Mouse (Mus musculus) neutrophil, adult 65 days (primary cell): ENCODE results near the gene Bpifa1. TPM values are rescaled to one million over a fixed set of nuclear protein-coding genes. Genes with fewer than 3 reads are reported as not detected.

ENCODE experiments used
- total RNA-seq: library from RNA; stranded (reverse); gene quantifications from 2 replicates; pipeline ENCODE4 v1.2.4, GENCODE M21; 2023

Bpifa1 gene
- not detected in 2 replicates for total RNA-seq

DNA sequence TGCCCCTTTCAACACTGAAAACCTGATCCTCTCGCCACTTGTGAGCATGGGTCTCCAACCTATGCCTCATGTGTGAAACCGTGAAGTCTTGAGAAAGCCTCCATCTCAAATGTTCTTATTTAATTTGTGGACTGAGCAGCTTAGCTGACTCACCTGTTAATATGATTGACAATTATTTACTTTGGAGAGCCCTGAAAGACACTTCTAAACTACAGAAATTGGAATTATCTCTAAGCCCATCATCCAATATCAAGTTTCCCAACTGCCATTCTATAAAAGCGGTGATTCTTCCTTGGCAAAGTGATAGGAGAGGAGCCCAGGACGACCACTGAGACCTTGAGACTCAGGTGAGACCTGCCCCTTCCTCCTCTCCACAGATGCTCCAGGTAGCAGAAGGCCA, at the start of gene Bpifa1:
TSS of gene Bpifa1 (plus strand) at position 301 of the 400 bp plus-strand sequence.

DNA sequence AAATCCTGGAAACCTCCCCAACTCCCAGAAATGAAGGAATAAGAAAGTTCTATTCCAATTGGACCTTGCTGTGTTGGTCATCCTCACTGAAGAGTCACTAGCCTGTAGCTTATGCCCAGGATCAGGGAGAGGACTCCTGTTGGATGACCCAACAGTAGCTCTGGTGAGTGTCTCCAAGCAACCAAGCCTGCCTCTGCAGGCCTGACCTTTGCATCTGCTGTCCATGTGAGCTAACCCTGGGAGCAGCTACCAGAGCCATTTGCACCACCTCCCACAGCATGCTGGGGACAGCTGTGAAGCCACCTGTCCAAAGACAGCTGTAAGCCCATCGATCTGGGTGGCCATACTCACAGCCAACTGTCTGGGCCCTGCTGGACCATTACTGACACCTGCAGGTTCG, 12.6 kb upstream of the Bpifa1 start, which contains the start of gene Bpifa3:
TSS of gene Bpifa3 (plus strand) at position 217 of the 400 bp plus-strand sequence.

GRCm38 (mm10) chr2:154162307-154162706, 19.6 kb downstream of the Bpifa1 start, which contains the start of gene Bpifa5:
Gene Bpifa5 (plus strand): TSS chr2:154162607.

DNA sequence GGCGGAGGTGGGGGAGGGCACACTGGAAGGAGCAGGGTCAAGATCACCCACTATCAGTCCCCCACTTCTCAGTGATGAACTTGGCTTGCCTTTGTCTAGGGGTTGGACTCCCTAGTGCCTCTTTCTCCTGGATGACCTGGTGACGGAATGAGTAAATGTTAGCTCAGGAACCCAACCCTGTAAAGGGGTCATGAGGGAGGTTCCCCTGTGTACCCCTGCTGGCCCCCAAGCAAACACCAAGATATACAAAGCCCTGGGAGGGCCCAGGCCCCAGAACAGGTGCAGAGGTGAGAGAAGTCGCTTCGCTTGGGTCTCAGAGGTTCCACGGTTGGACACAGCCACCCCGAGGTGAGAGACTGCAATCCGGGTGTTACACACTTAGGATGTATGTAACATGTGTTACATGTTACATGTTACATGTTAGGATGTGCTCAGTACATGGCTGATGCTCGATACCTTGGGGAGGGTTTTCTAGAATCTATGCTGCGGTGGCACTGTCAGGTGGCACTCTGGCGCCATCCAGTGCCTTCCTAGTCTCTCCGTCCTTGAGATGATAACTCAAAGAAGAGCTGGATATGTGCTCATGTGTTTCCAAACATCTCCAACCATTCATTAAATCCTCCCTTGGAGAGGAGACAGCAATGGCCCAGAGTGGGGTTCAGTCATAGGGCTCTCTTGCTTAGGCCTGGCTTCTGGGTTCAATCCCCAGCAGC, 48.0 kb downstream of the Bpifa1 start, which contains the start of gene Bpifb1:
TSS of gene Bpifb1 (plus strand) at position 273 of the 713 bp plus-strand sequence.

Other genes with a start within 250 kb of the Bpifa1 start
- not detected in 2 replicates for gene Bpifb6, start 242.5 kb upstream of the Bpifa1 start, total RNA-seq
- not detected in 2 replicates for gene Bpifb3, start 224.7 kb upstream of the Bpifa1 start, total RNA-seq
- gene Bpifb4, start 204.7 kb upstream of the Bpifa1 start, total RNA-seq, result not detected in 2 replicates
- not detected in 2 replicates for gene Bpifa6, start 167.9 kb upstream of the Bpifa1 start, total RNA-seq
- not detected in 2 replicates for gene Bpifa2, start 134.6 kb upstream of the Bpifa1 start, total RNA-seq
- not detected in 2 replicates for gene Bpifa3, start 12.5 kb upstream of the Bpifa1 start, total RNA-seq
- not detected in 2 replicates for gene Bpifa5, start 19.7 kb downstream of the Bpifa1 start, total RNA-seq
- not detected in 2 replicates for gene Bpifb1, start 47.9 kb downstream of the Bpifa1 start, total RNA-seq
- gene Bpifb5, start 80.9 kb downstream of the Bpifa1 start, total RNA-seq, result not detected in 2 replicates
- not detected in 2 replicates for gene Bpifb9a, start 115.0 kb downstream of the Bpifa1 start, total RNA-seq
- gene Bpifb9b, start 164.3 kb downstream of the Bpifa1 start, total RNA-seq, result not detected in 2 replicates
- gene Cdk5rap1, start 230.1 kb downstream of the Bpifa1 start, total RNA-seq, result 6.5 and 7.6 TPM in 2 replicates